Mouse (Mus musculus) midbrain, embryonic 10.5 days (tissue): Measurements from ENCODE around the gene Bad. TPM values are rescaled to one million over a fixed set of nuclear protein-coding genes. Genes with fewer than 3 reads are reported as not detected.

Experiments used
- microRNA-seq: library from miRNA; unstranded; fragments of <30 nt; microRNA quantifications from one replicate; pipeline ENCODE4, GENCODE M21; 2017
- polyA plus RNA-seq: library from polyadenylated mRNA; unstranded; fragments of >200 nt; fragmentation: Nextera tagmentation; extraction: Ambion mirVana; gene quantifications from 2 replicates; pipeline ENCODE4 v1.2.1, GENCODE M21; 2016

The Bad gene
- polyA plus RNA-seq, 1 experiment from 2014 or later = 69.8 TPM

Small RNA genes lying within 50 kb of the gene (microRNA-seq; reads per million reads assigned to microRNA genes)
- 0.90 reads per million for gene Mir6990

Other genes with a start within 250 kb of the Bad start
- 5.0 and 7.9 TPM in 2 replicates for gene Rps6ka4, start 101.2 kb upstream of the Bad start, polyA plus RNA-seq
- gene Ccdc88b, start 83.7 kb upstream of the Bad start, polyA plus RNA-seq = 0.33 and 0.57 TPM in 2 replicates
- 150 and 156 TPM in 2 replicates for gene Trmt112, start 32.2 kb upstream of the Bad start, polyA plus RNA-seq
- 169 and 180 TPM in 2 replicates for gene Prdx5, start 31.8 kb upstream of the Bad start, polyA plus RNA-seq
- 8.9 and 9.5 TPM in 2 replicates for gene Esrra, start 20.0 kb upstream of the Bad start, polyA plus RNA-seq
- 0.35 and 0.43 TPM in 2 replicates for gene Catsperz, start 16.5 kb upstream of the Bad start, polyA plus RNA-seq
- 0.11 TPM in 1 of 2 replicates, not detected in the other for gene Kcnk4, start 7.3 kb upstream of the Bad start, polyA plus RNA-seq
- 29.5 and 33.9 TPM in 2 replicates for gene Gpr137, start 619 bp downstream of the Bad start, polyA plus RNA-seq
- gene Ppp1r14b, start 33.1 kb downstream of the Bad start, polyA plus RNA-seq = 90.8 and 116 TPM in 2 replicates
- 22.4 and 23.7 TPM in 2 replicates for gene Plcb3, start 34.6 kb downstream of the Bad start, polyA plus RNA-seq
- gene Fkbp2, start 38.6 kb downstream of the Bad start, polyA plus RNA-seq = 115 and 127 TPM in 2 replicates
- 35.2 and 40.8 TPM in 2 replicates for gene Vegfb, start 45.8 kb downstream of the Bad start, polyA plus RNA-seq
- 20.8 and 23.1 TPM in 2 replicates for gene Dnajc4, start 50.7 kb downstream of the Bad start, polyA plus RNA-seq
- gene Nudt22, start 54.3 kb downstream of the Bad start, polyA plus RNA-seq = 19.1 and 20.3 TPM in 2 replicates
- 9.5 and 11.3 TPM in 2 replicates for gene Trpt1, start 54.3 kb downstream of the Bad start, polyA plus RNA-seq
- 8.5 and 10.3 TPM in 2 replicates for gene Fermt3, start 77.6 kb downstream of the Bad start, polyA plus RNA-seq
- 427 and 470 TPM in 2 replicates for gene Stip1, start 98.1 kb downstream of the Bad start, polyA plus RNA-seq
- 2.2 and 2.9 TPM in 2 replicates for gene Macrod1, start 114.9 kb downstream of the Bad start, polyA plus RNA-seq
- gene Flrt1, start 163.9 kb downstream of the Bad start, polyA plus RNA-seq = 6.0 and 7.5 TPM in 2 replicates